Mouse (Mus musculus) left cerebral cortex, postnatal 14 days (tissue): ENCODE data around the gene Oxsr1. TPM values are rescaled to one million over a fixed set of nuclear protein-coding genes. Genes with fewer than 3 reads are reported as not detected.
A peak's percentile ranks its signal among the peaks of the same experiment; 100 is the strongest.
"Not testable (repeated sequence)": the region's sequence is repeated elsewhere in the genome, so short reads cannot be mapped to it uniquely, and the experiment has no call there.

Experiments used
- DNase-seq, 2 experiments: peaks; one replicate each; pipeline ENCODE4 v3.0.0; 2021 to 2022; ENCODE audit warnings: low spot score in 2 of 2, mixed read lengths in 1 of 2
- intact Hi-C: fragments of 180-260 bp; cut with DNase I; formaldehyde crosslinking; loops from one replicate; pipeline ENCODE4 v1.15.1; 2025
- long read RNA-seq, 2 experiments: library from polyadenylated mRNA; stranded (forward); transcript quantifications; one replicate each; pipeline ENCODE4 v2.0.0; 2021
- total RNA-seq, 2 experiments: library from RNA; stranded (reverse); gene quantifications; 2 replicates each; pipeline ENCODE4 v1.2.3; 2021

The Oxsr1 gene
- total RNA-seq, result 10 to 100 TPM; 33.2 to 36.4 TPM
- long read RNA-seq, experiment 1, full-length matches to known transcripts, result 15 of 25 reads
- long read RNA-seq, experiment 1, partial matches to known transcripts, result 2 of 25 reads
- long read RNA-seq, experiment 1, other reads (novel, unspliced or antisense), result 8 of 25 reads
- long read RNA-seq, experiment 2, full-length matches to known transcripts, result 9 of 21 reads
- long read RNA-seq, experiment 2, partial matches to known transcripts, result 4 of 21 reads
- long read RNA-seq, experiment 2, other reads (novel, unspliced or antisense), result 8 of 21 reads

DNA sequence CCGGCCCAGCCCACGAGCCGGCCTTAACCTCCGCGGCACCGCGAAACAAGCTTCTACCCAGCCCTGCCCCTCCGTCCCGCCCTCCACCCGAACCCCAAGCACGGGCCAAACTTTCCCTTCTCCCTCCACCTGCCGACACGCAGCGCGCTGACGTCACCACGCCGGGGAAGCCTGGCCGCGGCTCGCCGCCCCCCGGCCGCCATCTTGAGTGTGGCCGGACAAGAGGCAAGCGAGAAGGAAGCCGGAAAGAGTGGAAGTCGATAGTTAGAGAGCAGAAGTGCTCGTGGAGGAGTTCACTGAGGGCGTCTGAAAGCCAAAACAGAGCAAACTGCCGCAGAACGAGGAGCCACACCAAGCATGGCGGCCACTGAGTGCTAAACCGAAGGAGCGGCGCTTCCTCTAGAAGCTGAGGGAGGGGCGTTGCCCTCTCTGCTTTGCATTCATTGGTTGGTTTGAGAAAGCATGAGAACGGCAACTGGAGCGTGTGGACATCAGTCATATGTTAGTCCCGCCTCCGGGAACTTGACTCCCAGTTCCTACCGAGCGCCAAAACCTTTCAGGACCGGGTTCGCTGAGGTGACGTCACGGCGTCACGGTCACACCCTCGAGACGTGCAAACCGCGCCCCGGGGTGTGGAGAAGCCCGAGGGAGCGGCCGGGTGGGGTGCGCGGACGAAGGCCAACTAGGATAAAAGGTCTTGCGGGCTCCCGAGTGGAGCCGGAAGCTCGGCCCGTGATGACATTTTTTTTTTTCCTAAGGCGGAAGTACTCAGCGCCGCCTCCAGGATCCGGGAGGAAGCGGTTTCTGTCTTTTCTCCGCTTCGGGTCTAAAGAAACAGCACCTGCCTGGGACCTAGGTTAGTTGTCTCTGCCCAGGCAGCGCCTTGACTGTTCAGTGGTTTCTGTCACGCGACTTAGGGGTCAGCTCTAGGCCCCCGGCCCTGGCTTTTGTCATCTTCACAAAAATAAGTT is at the start of gene Oxsr1:
Gene Oxsr1 (minus strand): TSS at position 139 of the 971 bp plus-strand sequence.
- DNase-seq, result peak; percentile 99
- intact Hi-C loops, result loop anchor here (10.0 kb wide), 1 partner anchor 218 kb away; the partner anchor contains the start of gene Dlec1

DNA sequence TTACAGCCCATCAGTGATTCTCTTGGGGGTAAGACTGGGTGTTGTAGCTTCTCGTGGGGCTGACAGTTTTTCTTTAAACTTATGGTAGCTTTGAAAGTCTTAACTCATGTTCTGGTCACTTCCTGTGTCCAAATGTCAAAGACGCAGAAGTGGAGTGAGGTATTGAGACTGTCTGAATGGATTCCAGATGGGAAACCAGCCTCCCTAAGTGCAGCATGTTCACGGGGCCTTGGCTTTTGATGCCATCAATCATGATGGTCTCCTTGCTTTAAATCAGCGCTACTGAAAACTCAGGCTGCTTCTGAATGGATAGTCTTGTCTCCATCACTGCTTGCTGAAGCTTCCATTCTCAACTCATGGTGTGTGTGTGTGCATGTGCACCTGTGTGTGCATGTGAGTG is 49.0 kb upstream of the Oxsr1 start:
- no peak for DNase-seq
- intact Hi-C loops, result no loop called here

DNA sequence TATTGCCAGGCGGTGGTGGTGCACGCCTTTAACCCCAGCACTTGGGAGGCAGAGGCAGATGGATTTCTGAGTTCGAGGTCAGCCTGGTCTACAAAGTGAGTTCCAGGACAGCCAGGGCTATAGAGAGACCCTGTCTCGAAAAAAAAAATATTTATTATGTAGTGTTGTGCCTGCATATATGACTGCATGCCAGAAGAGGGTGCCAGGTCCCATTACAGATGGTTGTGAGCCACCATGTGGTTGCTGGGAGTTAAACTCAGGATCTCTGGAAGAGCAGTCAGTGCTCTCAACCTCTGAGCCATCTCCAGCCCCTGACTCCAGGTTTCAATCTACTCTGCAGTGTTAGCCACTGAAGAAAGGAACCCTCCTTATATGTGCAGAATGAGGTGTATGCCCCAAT is 48.5 kb upstream of the Oxsr1 start:
- intact Hi-C loops, DNase-seq: not testable (repeated sequence)

DNA sequence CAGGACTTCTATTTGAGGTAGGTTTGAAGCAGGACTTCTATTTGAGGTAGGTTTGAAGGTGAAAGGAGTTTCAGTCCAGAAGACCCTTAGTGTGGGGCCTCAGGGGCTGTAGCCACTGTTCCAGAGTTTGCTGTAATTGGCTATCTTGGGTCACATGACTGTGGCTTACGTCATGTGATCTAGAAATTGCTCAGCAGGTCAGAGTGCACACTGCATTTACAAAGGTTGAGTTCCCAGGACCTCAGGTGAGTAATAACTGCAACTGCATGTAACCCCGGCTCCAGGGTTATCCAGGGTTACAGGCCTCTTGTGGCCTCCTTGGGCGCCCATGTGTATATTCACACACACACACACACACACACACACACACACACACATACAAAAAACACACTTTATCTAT is 46.1 kb upstream of the Oxsr1 start:
- no peak for DNase-seq
- intact Hi-C loops, result no loop called here

DNA sequence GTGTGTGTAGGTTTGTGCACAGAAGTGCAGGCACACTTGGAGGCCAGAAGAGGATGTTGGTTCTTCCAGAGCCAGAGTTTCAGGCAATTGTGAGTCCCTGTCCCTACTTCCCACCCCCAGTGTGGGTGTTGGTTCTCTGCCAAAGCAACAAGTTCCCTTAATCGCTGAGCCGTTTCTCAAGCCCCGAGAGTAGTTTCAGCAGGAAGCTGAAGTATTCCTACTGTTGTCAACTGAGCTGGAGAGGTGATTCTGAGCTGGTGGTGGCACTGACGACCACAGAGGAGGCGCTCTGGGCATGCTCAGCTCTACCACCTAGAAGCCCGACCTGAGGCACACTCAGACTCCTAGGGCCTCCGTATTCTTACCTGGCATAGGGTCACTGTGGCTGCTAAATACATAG is 43.1 kb upstream of the Oxsr1 start, which contains the start of gene Slc22a14:
Gene Slc22a14 (minus strand): TSS at position 270 of the 400 bp plus-strand sequence.
- intact Hi-C loops, result no loop called here
- peak in 1 of 2 experiments; percentile 28 for DNase-seq

DNA sequence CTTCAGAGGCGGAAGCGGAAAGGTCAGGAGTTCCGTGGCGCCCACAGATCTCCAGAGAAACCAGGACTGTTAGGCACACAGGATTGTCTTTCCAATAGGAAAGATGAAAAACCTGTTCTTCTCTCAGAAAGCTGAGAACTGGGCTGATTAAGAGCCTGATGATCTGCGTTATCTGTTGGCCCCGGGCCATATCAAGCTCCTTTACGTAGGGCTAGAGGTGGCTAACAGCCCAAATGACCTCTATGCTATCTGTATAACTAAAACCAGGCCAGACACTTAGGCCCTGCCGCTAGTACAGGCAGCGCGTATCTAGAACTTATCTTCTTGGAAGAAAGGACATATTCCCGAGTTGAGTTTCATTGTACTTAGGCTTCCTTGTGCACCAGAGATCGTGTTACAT is 41.0 kb upstream of the Oxsr1 start:
- intact Hi-C loops, result no loop called here
- no peak for DNase-seq

DNA sequence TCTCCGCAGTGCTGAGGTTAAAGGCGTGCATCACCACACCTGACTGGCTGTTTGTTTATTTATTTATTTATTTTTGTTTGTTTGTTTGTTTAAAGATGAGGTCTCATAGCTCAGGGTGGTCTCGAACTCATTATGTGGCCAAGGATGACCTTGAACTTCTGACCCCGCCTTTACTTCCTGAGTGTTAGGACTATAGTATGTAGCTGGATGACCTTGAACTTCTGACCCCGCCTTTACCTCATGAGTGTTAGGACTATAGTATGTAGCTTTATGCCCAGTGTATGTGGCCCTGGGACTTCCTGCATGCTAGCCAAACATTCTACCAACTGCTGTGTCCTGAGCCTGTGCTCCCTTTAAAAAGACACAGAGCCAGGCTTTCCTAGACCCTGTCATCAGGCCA is 39.2 kb upstream of the Oxsr1 start:
- intact Hi-C loops, result no loop called here
- DNase-seq, result no peak

DNA sequence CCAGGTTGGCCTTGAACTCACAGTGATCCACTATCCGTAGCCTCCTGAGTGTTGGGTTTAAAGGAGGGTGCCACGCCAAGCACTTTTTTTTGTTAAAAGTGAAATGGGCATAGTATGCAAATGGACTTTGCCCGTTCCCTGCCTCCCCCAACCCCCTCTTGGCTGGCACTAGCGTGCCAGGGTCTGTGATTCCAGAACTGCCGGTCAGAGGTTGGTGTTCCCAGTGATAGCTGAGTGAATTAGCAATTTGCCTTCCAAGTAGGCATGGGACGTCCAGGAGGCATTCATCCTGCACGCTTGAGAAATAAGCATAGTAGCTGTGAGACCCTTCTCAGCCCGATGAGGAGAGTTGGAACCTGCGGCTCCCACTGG is 35.8 kb upstream of the Oxsr1 start:
- DNase-seq, result no peak
- intact Hi-C loops, result loop anchor here (5.0 kb wide), 2 partner anchors 39 to 74 kb away; no protein-coding TSS in a partner anchor

DNA sequence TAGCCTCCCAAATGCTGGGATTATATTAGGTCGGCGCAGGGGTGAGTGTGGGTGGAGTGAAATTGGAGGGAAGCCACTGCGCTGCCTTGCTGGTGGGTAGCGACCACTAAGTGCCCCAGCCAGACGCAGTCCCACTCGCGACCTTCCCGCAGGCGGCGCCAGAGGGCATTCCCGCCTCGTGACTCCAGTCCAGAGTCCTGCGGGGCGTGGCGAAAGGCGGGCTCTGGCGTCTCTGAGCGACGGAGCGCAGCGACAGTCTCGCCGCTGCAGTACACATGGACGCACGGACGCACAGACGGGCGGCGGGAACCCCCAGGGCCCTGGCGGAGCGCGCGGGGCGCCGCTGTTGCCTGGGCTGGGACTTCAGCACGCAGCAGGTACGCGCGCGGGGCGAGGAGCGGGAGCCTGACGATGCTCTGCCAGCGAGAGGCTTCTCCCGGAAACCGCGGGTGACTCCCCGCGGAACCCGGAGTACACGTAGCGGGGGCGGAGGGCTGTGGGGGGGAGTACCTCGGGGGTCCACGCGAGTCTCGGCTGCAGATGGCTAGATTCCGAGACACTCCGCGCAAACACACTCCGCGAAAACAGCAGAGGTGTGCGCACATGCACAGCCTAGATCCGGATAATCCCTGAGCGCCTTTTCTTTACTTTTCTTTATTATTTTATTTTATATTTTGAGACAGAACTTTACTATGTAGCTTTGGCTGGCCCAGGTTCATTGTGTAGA is 35.3 kb upstream of the Oxsr1 start, which contains the start of gene Xylb:
Gene Xylb (plus strand): TSS at position 51 of the 727 bp plus-strand sequence.
- DNase-seq, result peak; percentile 84 to 89
- intact Hi-C loops, result loop anchor here (5.0 kb wide), 2 partner anchors 40 to 75 kb away; no protein-coding TSS in a partner anchor

DNA sequence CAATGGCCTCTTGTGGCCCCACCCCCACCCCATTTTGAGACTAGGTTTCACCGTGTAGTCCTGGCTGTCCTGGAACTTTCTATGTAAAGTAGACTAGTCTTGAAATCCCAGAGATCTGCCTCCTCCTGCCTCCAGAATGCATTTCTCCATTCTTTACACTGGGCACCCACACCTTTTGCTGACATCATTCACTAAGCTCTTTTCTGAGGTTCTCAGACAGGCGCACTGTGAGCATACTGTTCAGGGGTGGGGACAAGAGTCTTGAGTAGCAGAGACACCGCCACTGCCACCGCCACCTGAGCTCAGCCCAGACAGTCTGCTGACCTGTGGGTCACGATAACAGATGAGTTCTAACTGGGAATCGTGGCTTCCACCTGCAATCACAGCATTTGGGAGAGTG is 33.7 kb upstream of the Oxsr1 start:
- no peak for DNase-seq
- intact Hi-C loops, result loop anchor here (1.0 to 5.0 kb wide), 3 partner anchors 15 to 76 kb away; partner anchors contain the start of gene Myd88

DNA sequence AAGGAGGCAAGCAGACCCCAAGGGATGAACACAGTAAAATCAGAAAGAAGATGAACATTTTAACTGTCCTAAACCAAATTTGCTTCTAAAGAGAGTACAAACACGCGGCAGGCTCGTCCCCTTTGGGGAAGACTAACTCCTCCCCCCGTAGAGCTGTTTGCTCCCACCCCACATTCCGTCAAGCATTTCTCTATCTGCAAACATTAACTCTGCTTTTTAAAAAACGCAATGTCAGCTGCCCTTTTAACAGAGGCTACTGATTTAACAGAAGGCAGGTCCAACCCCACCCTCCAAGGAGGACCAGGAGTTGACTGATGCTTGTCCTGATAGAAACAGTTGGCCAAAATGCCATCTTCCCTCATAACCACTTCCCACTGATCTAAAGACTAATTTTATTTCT is 31.7 kb upstream of the Oxsr1 start:
- intact Hi-C loops, result no loop called here
- no peak for DNase-seq

DNA sequence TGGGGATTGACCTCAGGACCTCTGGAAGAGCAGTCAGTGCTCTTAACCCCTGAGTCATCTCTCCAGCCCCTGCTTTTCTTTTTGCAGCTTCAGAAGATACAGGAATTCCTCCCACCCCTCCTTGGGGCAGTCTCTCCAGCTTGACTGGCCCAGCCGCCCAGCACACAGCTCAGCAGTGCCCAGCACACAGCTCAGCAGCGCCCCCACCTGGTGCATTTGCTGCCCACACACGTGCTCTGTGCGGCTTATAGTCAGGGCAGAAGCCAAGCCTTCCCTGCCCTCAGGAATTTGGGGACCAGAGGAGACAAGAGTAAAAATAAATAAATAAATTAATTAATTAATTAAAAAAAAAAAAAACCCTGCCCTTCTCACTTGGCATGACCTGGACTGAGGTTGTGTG is 29.8 kb upstream of the Oxsr1 start:
- peak; percentile 73 to 82 for DNase-seq
- intact Hi-C loops, result no loop called here

DNA sequence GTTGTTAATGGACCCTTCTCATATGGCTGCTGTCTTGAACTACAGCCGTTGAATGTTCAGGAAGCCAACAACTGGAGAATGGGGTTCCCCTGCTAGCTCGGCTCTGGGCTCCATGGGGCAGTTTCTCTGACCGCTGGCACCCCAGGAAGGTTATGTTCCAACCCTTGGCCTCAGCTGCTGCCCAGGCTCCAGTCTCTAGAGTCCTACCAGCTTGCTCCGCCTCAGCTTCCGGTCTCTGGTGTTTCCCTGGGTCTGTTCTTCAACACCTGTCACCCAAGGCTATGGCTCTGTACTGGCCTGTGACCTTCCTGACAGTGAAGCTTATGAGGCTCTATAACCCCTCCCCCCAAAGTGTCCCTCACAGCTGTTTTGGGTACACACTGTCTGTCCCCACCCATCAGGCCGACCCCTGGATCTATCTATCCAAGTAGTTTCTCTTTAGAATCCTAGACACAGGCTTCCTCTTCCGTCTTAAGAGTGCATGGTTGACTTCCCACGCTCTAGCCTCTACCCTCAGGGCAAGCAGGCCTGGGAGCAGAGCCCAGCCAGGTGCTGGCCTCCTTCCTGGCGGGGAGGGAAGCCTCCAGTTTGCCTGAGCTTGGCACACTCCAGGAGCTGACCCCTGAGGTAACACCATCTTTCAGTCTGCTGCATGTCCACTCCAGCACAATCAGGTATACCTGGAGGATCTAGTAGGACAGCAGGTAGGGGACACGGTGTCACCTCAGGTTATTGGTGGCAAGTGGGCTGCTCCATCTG is 28.9 kb upstream of the Oxsr1 start:
- no peak for DNase-seq
- intact Hi-C loops, result no loop called here

DNA sequence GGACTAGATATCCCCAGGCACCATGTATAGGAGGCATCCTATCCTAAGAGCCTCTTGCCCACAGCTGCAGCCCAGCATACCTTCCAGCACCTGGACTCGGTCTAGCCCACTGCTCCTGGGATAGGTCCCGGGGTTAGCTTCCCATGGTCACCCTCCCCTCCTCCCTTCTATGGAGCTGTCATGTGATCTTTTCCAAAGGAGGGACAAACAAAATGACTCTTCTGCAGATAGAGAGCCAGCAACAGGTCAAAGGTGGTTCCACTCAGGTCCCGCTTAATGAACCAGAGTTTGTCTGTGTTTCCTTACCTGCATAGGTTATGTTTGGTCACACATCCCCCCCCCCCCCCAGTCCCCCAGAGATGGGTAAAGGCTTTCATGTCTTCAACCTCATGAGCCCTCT is 28.3 kb upstream of the Oxsr1 start:
- no peak for DNase-seq
- intact Hi-C loops, result no loop called here

DNA sequence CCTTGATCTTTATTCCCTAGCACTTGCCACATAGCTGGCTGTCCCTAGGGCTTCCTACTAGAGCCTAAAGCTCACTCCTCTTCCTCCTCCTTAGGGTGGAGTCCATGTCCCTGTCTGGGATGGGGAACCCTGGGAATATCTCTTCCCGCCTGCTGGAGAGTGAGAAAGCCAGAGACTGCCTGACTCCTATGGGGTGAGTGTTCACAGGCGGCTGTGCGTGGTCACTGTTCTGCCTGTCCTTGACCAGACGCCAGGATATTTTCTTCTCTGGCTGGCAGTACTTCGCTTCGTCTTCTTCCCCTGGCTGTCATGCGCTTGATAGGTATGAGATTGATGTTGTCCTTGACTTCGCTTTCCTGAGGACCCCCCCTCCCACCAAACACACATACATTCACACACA is 24.1 kb upstream of the Oxsr1 start:
- intact Hi-C loops, result no loop called here
- DNase-seq, result no peak

DNA sequence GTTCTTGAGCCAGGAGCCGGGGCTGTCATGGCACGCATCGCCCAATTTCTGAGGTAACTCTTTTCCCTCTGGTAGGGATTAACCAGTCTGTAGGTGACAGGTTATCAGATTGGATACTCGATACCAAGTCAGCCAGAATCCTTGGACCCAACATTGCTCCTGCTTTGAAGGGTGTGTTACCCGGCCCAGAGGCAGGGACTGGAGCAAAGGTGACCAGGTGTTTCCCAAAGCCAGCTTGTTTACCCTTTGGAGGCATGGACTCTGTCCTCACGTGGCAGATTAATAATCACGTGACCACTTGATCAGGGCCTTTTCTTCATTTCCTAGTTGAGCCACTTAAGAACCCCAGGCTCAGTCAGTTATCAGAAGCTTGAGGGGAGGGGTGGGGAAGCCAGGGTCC is 20.5 kb upstream of the Oxsr1 start:
- DNase-seq, result no peak
- intact Hi-C loops, result no loop called here

DNA sequence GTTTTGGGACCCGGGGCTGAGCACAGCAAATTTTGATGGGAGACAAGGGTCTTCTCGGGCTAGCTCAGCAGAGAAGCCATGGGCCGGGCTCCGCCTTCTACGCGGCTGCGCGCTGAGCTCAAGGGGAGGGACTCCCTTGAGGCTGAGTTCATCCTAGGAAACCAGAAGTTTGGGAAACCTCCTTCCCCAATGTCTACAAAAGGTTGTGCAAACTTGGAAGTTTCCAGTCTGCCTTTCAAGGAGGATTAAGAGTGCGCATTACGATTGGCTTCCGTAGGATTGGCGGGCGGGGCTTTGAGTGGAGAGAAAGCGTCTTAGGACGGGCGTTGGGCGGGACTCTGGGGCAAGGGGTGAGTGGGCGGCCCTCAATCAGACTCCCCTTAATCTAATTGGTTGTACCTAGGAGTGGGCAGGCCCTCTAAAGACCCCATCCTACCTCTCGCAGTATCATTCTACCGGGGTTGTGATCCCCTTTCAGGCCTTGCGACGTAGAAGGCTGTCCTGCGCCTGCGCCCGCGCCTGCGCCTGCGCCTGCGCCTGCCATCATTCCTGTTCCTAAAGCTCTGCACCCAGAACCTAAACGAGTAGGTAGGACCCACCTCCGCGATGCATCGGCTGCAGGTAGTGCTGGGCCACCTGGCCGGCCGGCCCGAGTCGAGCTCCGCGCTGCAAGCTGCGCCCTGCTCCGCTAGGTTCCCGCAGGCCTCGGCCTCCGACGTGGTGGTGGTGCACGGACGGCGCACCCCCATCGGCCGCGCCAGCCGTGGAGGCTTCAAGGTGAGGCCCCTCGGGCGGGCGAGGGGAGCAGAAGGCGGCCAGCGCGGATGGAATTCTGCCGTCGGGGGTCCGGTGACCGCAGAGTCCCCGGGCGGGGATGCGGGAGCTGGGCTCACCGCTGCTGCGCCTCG is 18.9 kb upstream of the Oxsr1 start, which contains the start of gene Myd88:
Gene Myd88 (minus strand): TSS at position 503 of the 908 bp plus-strand sequence.
- DNase-seq, result peak; percentile 94 to 98
- intact Hi-C loops, result loop anchor here (1.0 kb wide), 1 partner anchor 15 kb away; no protein-coding TSS in a partner anchor

DNA sequence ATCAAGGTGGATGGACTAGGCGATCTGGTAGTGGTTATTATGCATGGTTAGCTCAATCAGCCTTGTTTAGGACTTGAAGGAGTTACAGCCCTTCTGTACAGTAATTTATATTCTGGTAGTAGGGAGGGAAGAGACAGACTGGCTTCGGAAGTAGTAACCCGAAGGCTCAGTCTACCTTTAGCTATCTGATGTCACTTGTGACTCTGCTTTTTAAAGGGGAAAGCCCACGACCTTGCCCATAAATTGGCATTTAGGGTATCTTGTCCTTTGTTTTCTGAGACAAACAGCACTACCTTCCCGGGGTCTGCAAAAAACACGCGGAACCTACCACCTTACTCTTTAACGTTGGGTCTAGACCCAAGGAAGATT is 18.0 kb upstream of the Oxsr1 start:
- no peak for DNase-seq
- intact Hi-C loops, result no loop called here
